Mouse (Mus musculus): ENCODE measurements around the gene Ccdc86. TPM values are rescaled to one million over a fixed set of nuclear protein-coding genes. Genes with fewer than 3 reads are reported as not detected.

Gene Ccdc86
- total and polyA plus RNA-seq, 3 experiments = 3.1 to 7.1 (median 6.9) TPM

DNA sequence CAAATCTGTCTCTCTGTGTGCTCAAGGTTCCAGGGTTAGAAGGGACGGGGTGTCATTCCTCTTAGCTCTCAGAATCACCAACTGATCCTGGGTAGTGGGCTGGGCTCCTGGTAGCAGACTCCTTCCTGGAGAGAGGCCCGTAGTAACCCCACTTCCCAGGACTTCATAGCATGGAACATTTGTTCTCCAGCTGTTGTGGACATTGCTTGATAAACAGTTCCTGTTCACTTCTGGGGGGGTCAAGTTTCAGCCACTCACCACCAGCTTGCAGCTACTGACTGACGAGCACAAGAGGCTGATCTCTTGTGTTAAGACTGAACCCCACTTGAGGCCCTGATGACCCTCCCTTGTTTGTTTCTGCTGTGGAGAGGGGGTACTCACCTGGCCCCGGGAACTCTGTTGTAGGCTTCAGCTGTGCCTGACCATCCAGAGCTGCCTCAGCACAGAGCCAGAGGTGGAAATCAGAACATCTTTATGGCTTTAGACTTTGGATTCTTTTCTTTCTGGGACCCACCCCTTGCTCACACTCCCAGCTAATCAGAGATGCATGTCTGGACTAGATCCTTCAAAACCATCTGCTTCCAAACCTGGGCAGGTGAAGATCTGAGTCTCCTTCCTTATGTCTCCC, 25.3 kb upstream of the Ccdc86 start, which contains the start of gene Ms4a10:
Ms4a10 (minus strand) TSS at position 433 of the 628 bp plus-strand sequence.
- H3K79me2 ChIP-seq (replicated peaks; ENCODE audit: control insufficient read depth, insufficient read depth, low read length) = no peaks in the 10 kb centered on the region
- peak within 1 kb of the TSS; percentile 52 for H3K27ac ChIP-seq
- no peak within 1 kb of the TSS for H3K9ac ChIP-seq (ENCODE audit: low read depth, low read length)
- no peaks in the 10 kb centered on the region for H3K36me3 ChIP-seq (ENCODE audit: control insufficient read depth, insufficient read depth, low read length)
- 32% methylated on average over 4 of the region's 4 CpGs for WGBS
- no peak for DNase-seq
- intact Hi-C loops (cut with DNase I) = no loop called here
- H3K27me3 ChIP-seq (ENCODE audit: control insufficient read depth, insufficient read depth, low read length) = no peaks in the 10 kb centered on the region
- no peaks in the 10 kb centered on the region for H3K4me1 ChIP-seq (ENCODE audit: control insufficient read depth, insufficient read depth, low read length)
- no peak within 1 kb of the TSS for H3K4me3 ChIP-seq
- TF ChIP-seq POLR2A (IDR thresholded peaks at IDR 0.05; ENCODE audit: insufficient read depth, low read depth, low read length) = no peak
- TF ChIP-seq EP300 (IDR thresholded peaks at IDR 0.05; ENCODE audit: insufficient read depth, low read depth, low read length) = no peak
- TF ChIP-seq CTCF (IDR thresholded peaks at IDR 0.05) = no peak

DNA sequence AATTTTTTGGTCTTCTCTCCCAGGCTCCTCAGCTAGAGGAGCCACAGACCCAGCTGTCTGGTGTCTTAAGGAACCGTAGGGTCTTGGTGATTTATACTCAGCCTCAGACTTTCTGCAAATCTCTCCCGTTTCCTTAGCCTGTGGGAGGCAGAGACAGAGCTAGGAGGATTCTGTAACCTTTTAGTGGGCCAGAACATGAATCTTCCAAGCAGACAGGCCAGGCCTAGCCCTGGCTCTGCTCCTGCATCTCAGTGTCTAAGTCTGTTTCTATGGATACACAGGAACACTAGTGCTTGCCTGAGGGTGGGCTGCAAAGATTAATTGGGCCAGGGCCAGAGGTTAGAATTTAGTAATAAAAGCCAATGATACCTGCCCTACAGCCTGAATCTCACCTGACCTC, 24.1 kb upstream of the Ccdc86 start:
- Histone ChIP-seq H3K79me2 (replicated peaks; ENCODE audit: control insufficient read depth, insufficient read depth, low read length) (no peaks in the 10 kb centered on the region), H3K4me1 (ENCODE audit: control insufficient read depth, insufficient read depth, low read length) (no peaks in the 10 kb centered on the region), H3K4me3 (no peak overlapping the region), H3K27me3 (ENCODE audit: control insufficient read depth, insufficient read depth, low read length) (no peaks in the 10 kb centered on the region), H3K27ac (no peak overlapping the region), H3K9ac (ENCODE audit: low read depth, low read length) (no peak overlapping the region), H3K36me3 (ENCODE audit: control insufficient read depth, insufficient read depth, low read length) (no peaks in the 10 kb centered on the region)
- DNase-seq = no peak
- WGBS = 81% methylated on average over 2 of the region's 2 CpGs
- intact Hi-C loops (cut with DNase I) = no loop called here
- TF ChIP-seq CTCF (IDR thresholded peaks at IDR 0.05) = no peak
- TF ChIP-seq POLR2A (IDR thresholded peaks at IDR 0.05; ENCODE audit: insufficient read depth, low read depth, low read length) = no peak
- no peak for TF ChIP-seq EP300 (IDR thresholded peaks at IDR 0.05; ENCODE audit: insufficient read depth, low read depth, low read length)

GRCm38 (mm10) chr19:10972660-10973059, 23.6 kb upstream of the Ccdc86 start:
- Histone ChIP-seq H3K27ac (no peak overlapping the region), H3K9ac (ENCODE audit: low read depth, low read length) (no peak overlapping the region), H3K4me1 (ENCODE audit: control insufficient read depth, insufficient read depth, low read length) (no peaks in the 10 kb centered on the region), H3K27me3 (ENCODE audit: control insufficient read depth, insufficient read depth, low read length) (no peaks in the 10 kb centered on the region), H3K79me2 (replicated peaks; ENCODE audit: control insufficient read depth, insufficient read depth, low read length) (no peaks in the 10 kb centered on the region), H3K4me3 (no peak overlapping the region), H3K36me3 (ENCODE audit: control insufficient read depth, insufficient read depth, low read length) (no peaks in the 10 kb centered on the region)
- intact Hi-C loops (cut with DNase I) = no loop called here
- WGBS = 81% methylated on average over 3 of the region's 3 CpGs
- TF ChIP-seq CTCF (IDR thresholded peaks at IDR 0.05) (no peak), EP300 (IDR thresholded peaks at IDR 0.05; ENCODE audit: insufficient read depth, low read depth, low read length) (no peak), POLR2A (IDR thresholded peaks at IDR 0.05; ENCODE audit: insufficient read depth, low read depth, low read length) (no peak)
- DNase-seq = no peak

GRCm38 (mm10) chr19:10970457-10970856, 21.4 kb upstream of the Ccdc86 start:
- no peak overlapping the region for H3K9ac ChIP-seq (ENCODE audit: low read depth, low read length)
- TF ChIP-seq EP300 (IDR thresholded peaks at IDR 0.05; ENCODE audit: insufficient read depth, low read depth, low read length) (no peak), POLR2A (IDR thresholded peaks at IDR 0.05; ENCODE audit: insufficient read depth, low read depth, low read length) (no peak), CTCF (IDR thresholded peaks at IDR 0.05) (no peak)
- no peak overlapping the region for H3K27ac ChIP-seq
- WGBS = 12% methylated on average over 3 of the region's 3 CpGs
- no peaks in the 10 kb centered on the region for H3K27me3 ChIP-seq (ENCODE audit: control insufficient read depth, insufficient read depth, low read length)
- no peaks in the 10 kb centered on the region for H3K36me3 ChIP-seq (ENCODE audit: control insufficient read depth, insufficient read depth, low read length)
- no peak overlapping the region for H3K4me3 ChIP-seq
- no peaks in the 10 kb centered on the region for H3K79me2 ChIP-seq (replicated peaks; ENCODE audit: control insufficient read depth, insufficient read depth, low read length)
- no peaks in the 10 kb centered on the region for H3K4me1 ChIP-seq (ENCODE audit: control insufficient read depth, insufficient read depth, low read length)
- intact Hi-C loops (cut with DNase I) = no loop called here
- no peak for DNase-seq

DNA sequence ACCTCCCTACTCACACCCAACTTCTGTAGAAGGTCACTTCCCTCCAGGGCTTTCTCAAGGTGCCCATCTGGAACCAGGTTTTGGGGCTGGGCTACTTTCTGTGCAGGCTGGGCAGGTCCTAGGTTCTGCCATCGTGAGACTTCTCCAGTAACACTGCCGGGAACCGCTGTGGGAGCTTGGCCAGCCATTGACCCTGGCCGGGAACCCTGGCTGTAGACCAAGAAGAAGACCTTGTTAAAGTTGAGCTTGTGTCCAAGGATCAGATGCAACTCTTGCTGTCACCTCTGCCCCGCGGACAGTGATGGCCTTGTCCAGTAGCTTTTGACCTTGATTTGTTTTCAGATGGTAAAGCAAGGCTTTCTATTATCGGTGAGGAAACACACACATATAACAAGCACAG, 19.5 kb upstream of the Ccdc86 start:
- Histone ChIP-seq H3K79me2 (replicated peaks; ENCODE audit: control insufficient read depth, insufficient read depth, low read length) (no peaks in the 10 kb centered on the region), H3K4me3 (no peak overlapping the region), H3K27me3 (ENCODE audit: control insufficient read depth, insufficient read depth, low read length) (no peaks in the 10 kb centered on the region), H3K27ac (no peak overlapping the region), H3K9ac (ENCODE audit: low read depth, low read length) (no peak overlapping the region), H3K36me3 (ENCODE audit: control insufficient read depth, insufficient read depth, low read length) (no peaks in the 10 kb centered on the region), H3K4me1 (ENCODE audit: control insufficient read depth, insufficient read depth, low read length) (no peaks in the 10 kb centered on the region)
- intact Hi-C loops (cut with DNase I) = no loop called here
- no peak for DNase-seq
- TF ChIP-seq EP300 (IDR thresholded peaks at IDR 0.05; ENCODE audit: insufficient read depth, low read depth, low read length) (no peak), POLR2A (IDR thresholded peaks at IDR 0.05; ENCODE audit: insufficient read depth, low read depth, low read length) (no peak), CTCF (IDR thresholded peaks at IDR 0.05) (no peak)
- 83% methylated on average over 7 of the region's 7 CpGs for WGBS

- H3K9ac ChIP-seq (ENCODE audit: low read depth, low read length) = no peak overlapping the region
- H3K27ac ChIP-seq = no peak overlapping the region
- H3K36me3 ChIP-seq (ENCODE audit: control insufficient read depth, insufficient read depth, low read length) = no peaks in the 10 kb centered on the region
- intact Hi-C loops (cut with DNase I) = no loop called here
- no peaks in the 10 kb centered on the region for H3K79me2 ChIP-seq (replicated peaks; ENCODE audit: control insufficient read depth, insufficient read depth, low read length)
- no peak for DNase-seq
- 72% methylated on average over 7 of the region's 7 CpGs for WGBS
- H3K4me1 ChIP-seq (ENCODE audit: control insufficient read depth, insufficient read depth, low read length) = no peaks in the 10 kb centered on the region
- H3K4me3 ChIP-seq = no peak overlapping the region
- H3K27me3 ChIP-seq (ENCODE audit: control insufficient read depth, insufficient read depth, low read length) = no peaks in the 10 kb centered on the region
- TF ChIP-seq POLR2A (IDR thresholded peaks at IDR 0.05; ENCODE audit: insufficient read depth, low read depth, low read length) (no peak), EP300 (IDR thresholded peaks at IDR 0.05; ENCODE audit: insufficient read depth, low read depth, low read length) (no peak)
These were observed 16.7 kb upstream of the Ccdc86 start for GRCm38 (mm10) chr19:10965721-10966120.

Measured in heart, adult 2 months (tissue).